Mouse (Mus musculus) liver, embryonic 14.5 days (tissue): Measurements from ENCODE around the gene Odr4. TPM values are rescaled to one million over a fixed set of nuclear protein-coding genes. Genes with fewer than 3 reads are reported as not detected.

ENCODE experiments used
- ATAC-seq: fragments of 200-750 bp; cut with Nextera tagmentation; 2 replicates; pipeline ENCODE4 v1.8.0; 2017; ENCODE audit warnings: moderate number of reproducible peaks, mild to moderate bottlenecking, moderate library complexity; ENCODE audit not compliant: insufficient read depth
- DNase-seq, 3 experiments: peaks; one replicate each; pipeline ENCODE4 v3.0.0-alpha.2; 2012 to 2013; ENCODE audit warnings: low read depth in 3 of 3, low spot score in 3 of 3
- H3K27ac ChIP-seq: fragments of 300-500 bp; sonication (generic); 2 replicates; pipeline ENCODE4 v1.5.1; 2014; ENCODE audit warnings: moderate library complexity, mild to moderate bottlenecking, control low read depth, inconsistent platforms
- H3K27me3 ChIP-seq: fragments of 300-500 bp; sonication (generic); 2 replicates; pipeline ENCODE4 v1.6.1; 2014; ENCODE audit warnings: mild to moderate bottlenecking, low read length, moderate library complexity; ENCODE audit not compliant: control insufficient read depth, insufficient read depth
- H3K36me3 ChIP-seq: fragments of 300-500 bp; sonication (generic); replicated peaks from 2 replicates; pipeline ENCODE4 v1.6.1; 2014; ENCODE audit warnings: low read depth; ENCODE audit not compliant: control insufficient read depth, insufficient read depth
- H3K4me1 ChIP-seq, 2 experiments: fragments of 200-500 bp in 1 of 2; fragments of 300-500 bp in 1 of 2; sonication (generic) in 1 of 2; replicated peaks; 2 replicates each; pipeline ENCODE4 v1.6.1; 2012 to 2014; ENCODE audit warnings: antibody characterized with exemption in 1 of 2, inconsistent platforms in 1 of 2, low read length in 1 of 2; ENCODE audit not compliant: control insufficient read depth in 2 of 2, insufficient read depth in 2 of 2
- H3K4me2 ChIP-seq: fragments of 300-500 bp; sonication (generic); 2 replicates; pipeline ENCODE4 v1.6.1; 2014; ENCODE audit warnings: low read depth, mild to moderate bottlenecking, control low read depth, moderate library complexity
- H3K4me3 ChIP-seq, 2 experiments: fragments of 200-500 bp in 1 of 2; fragments of 300-500 bp in 1 of 2; sonication (generic) in 1 of 2; 2 replicates each; pipeline ENCODE4 v1.5.1; 2012 to 2014; ENCODE audit warnings: low read depth in 2 of 2, low read length in 2 of 2, mild to moderate bottlenecking in 2 of 2, control low read depth in 1 of 2, inconsistent platforms in 1 of 2, moderate library complexity in 1 of 2; ENCODE audit not compliant: insufficient read depth in 1 of 2
- H3K9ac ChIP-seq: fragments of 300-500 bp; sonication (generic); replicated peaks from 2 replicates; pipeline ENCODE4 v1.6.1; 2014; ENCODE audit warnings: mild to moderate bottlenecking, control low read depth, moderate library complexity
- H3K9me3 ChIP-seq: fragments of 300-500 bp; sonication (generic); 2 replicates; pipeline ENCODE4 v1.6.1; 2016; ENCODE audit warnings: low read length, mixed read lengths; ENCODE audit not compliant: control insufficient read depth
- CTCF ChIP-seq: IDR thresholded peaks from 2 replicates; pipeline ENCODE4 v1.5.1; 2016; ENCODE audit warnings: antibody characterized with exemption, low read depth, control low read depth
- EP300 ChIP-seq: IDR thresholded peaks from 2 replicates; pipeline ENCODE4 v1.6.1; 2016; ENCODE audit warnings: antibody characterized with exemption, low read depth
- whole genome bisulfite sequencing: fragments of 180-500 bp; shearing (Covaris S2); extraction: QIAGEN DNeasy Blood & Tissue Kit; methylation state at CpG from one replicate; pipeline ENCODE4 v1.1.7; 2014; ENCODE audit not compliant: insufficient replicate concordance; 5-methylcytosine and 5-hydroxymethylcytosine counted together
- polyA plus RNA-seq, 2 experiments: library from polyadenylated mRNA; depleted of rRNA in 1 of 2; stranded (reverse) in 1 of 2; unstranded in 1 of 2; fragments of >200 nt; fragmentation: Nextera tagmentation in 1 of 2; extraction: Ambion mirVana in 1 of 2; gene quantifications; 2 replicates each; pipeline versions ENCODE4 v1.2.1 to v1.2.3; 2012 to 2014

Gene Odr4
- polyA plus RNA-seq, 2 experiments, result 10.6 to 13.9 TPM

- TF ChIP-seq EP300 (no peak), CTCF (no peak)
- WGBS, result 62% methylated on average over 1 of the region's 1 CpGs
- DNase-seq, result no peak
- Histone ChIP-seq H3K4me3 (no peak within 1 kb of the TSS), H3K36me3 (no peaks in the 10 kb centered on the region), H3K27ac (no peak within 1 kb of the TSS), H3K9me3 (no peaks in the 10 kb centered on the region), H3K9ac (no peak within 1 kb of the TSS), H3K4me1 (no peaks in the 10 kb centered on the region), H3K27me3 (no peaks in the 10 kb centered on the region), H3K4me2 (no peak within 1 kb of the TSS)
- ATAC-seq, result no peak
Measured at GRCm38 (mm10) chr1:150319205-150319604, 73.7 kb downstream of the Odr4 start, which contains the start of gene Pdc. Pdc (plus strand) TSS chr1:150319417.

Other genes with a start within 250 kb of the Odr4 start
- not detected in 2 replicates for gene Pdc, start 73.7 kb downstream of the Odr4 start, polyA plus RNA-seq (2012; rRNA removed)
- not detected in 2 replicates for gene Pdc, start 73.7 kb downstream of the Odr4 start, polyA plus RNA-seq (2014; fragmentation: Nextera tagmentation; extraction: Ambion mirVana)
- gene Tpr, start 242 bp downstream of the Odr4 start, polyA plus RNA-seq (2012; rRNA removed), result 47.2 and 64.0 TPM in 2 replicates
- 71.4 and 72.3 TPM in 2 replicates for gene Tpr, start 242 bp downstream of the Odr4 start, polyA plus RNA-seq (2014; fragmentation: Nextera tagmentation; extraction: Ambion mirVana)
- 0.17 and 0.19 TPM in 2 replicates for gene Prg4, start 73.1 kb upstream of the Odr4 start, polyA plus RNA-seq (2012; rRNA removed)
- 0.24 and 0.33 TPM in 2 replicates for gene Prg4, start 73.1 kb upstream of the Odr4 start, polyA plus RNA-seq (2014; fragmentation: Nextera tagmentation; extraction: Ambion mirVana)